Mouse (Mus musculus) stomach, embryonic 14.5 days (tissue): Measurements from ENCODE around the gene Timm10b. TPM values are rescaled to one million over a fixed set of nuclear protein-coding genes. Genes with fewer than 3 reads are reported as not detected.

Experiments
- ATAC-seq: fragments of 200-750 bp; cut with Nextera tagmentation; 2 replicates; pipeline ENCODE4 v1.8.0; 2017; ENCODE audit warnings: low read depth, moderate TSS enrichment; ENCODE audit not compliant: insufficient number of reproducible peaks, insufficient read depth, low FRiP score
- H3K27ac ChIP-seq: fragments of 300-500 bp; sonication (generic); 2 replicates; pipeline ENCODE4 v1.5.1; 2014; ENCODE audit warnings: mild to moderate bottlenecking, low read length, moderate library complexity, mixed read lengths
- H3K27me3 ChIP-seq: fragments of 300-500 bp; sonication (generic); 2 replicates; pipeline ENCODE4 v1.6.1; 2014; ENCODE audit warnings: low read length, control low read depth, mixed read lengths; ENCODE audit not compliant: control insufficient read depth, insufficient read depth
- H3K36me3 ChIP-seq: fragments of 300-500 bp; sonication (generic); 2 replicates; pipeline ENCODE4 v1.6.1; 2014; ENCODE audit warnings: mild to moderate bottlenecking, control low read depth, low read length, moderate library complexity, mixed read lengths; ENCODE audit not compliant: control insufficient read depth, insufficient read depth
- H3K4me1 ChIP-seq: fragments of 300-500 bp; sonication (generic); 2 replicates; pipeline ENCODE4 v1.6.1; 2014; ENCODE audit warnings: low read length, control low read depth, mixed read lengths; ENCODE audit not compliant: control insufficient read depth, insufficient read depth
- H3K4me2 ChIP-seq: fragments of 300-500 bp; sonication (generic); replicated peaks from 2 replicates; pipeline ENCODE4 v1.6.1; 2014; ENCODE audit warnings: low read depth, low read length, control low read depth
- H3K4me3 ChIP-seq: fragments of 300-500 bp; sonication (generic); 2 replicates; pipeline ENCODE4 v1.5.1; 2014; ENCODE audit warnings: low read depth, low read length, control low read depth
- H3K9ac ChIP-seq: fragments of 300-500 bp; sonication (generic); replicated peaks from 2 replicates; pipeline ENCODE4 v1.6.1; 2014; ENCODE audit warnings: low read depth, mild to moderate bottlenecking, control low read depth, low read length, moderate library complexity, mixed read lengths
- H3K9me3 ChIP-seq: fragments of 300-500 bp; sonication (generic); 2 replicates; pipeline ENCODE4 v1.6.1; 2016; ENCODE audit warnings: low read depth, low read length, control low read depth; ENCODE audit not compliant: control insufficient read depth
- whole genome bisulfite sequencing: fragments of 180-500 bp; shearing (Covaris S2); extraction: QIAGEN DNeasy Blood & Tissue Kit; methylation state at CpG from one replicate; pipeline ENCODE4 v1.1.7; 2014; 5-methylcytosine and 5-hydroxymethylcytosine counted together
- polyA plus RNA-seq: library from polyadenylated mRNA; unstranded; fragments of >200 nt; fragmentation: Nextera tagmentation; extraction: Ambion mirVana; gene quantifications from 2 replicates; pipeline ENCODE4 v1.2.1, GENCODE M21; 2014

Timm10b gene
- polyA plus RNA-seq, 1 experiment from 2014 or later = 203 TPM

DNA sequence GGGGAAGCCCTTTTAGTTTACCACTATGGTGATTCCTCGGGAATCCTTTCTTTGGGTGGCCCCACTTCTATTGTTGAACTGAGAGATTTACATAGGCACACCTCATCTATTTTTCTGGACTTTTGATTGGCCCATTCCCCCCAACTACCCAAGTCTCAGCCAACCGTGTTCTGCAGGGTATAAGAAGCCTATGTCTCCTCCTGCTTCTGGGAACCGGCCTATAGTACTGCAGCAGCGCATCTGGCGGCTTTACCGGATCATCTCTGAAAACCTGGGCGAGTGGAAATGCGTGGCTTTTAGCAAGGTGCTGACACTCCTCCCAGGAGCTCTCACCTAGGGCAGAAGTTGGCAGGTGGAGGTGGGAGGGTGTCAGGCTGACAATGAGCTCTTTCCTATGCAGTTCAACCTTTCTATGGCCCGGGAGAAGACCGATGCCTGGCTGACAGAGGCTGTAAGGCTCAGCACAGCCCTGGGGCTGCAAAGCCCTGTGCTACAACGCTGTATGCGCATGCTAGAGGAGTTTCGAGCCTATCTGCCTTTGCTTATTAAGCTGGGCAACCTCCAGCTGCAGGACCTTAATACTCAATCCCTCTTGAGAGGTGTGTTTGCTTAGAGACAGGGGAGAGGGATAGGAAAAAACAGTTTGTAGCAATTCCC is 45.8 kb downstream of the Timm10b start:
- Histone ChIP-seq H3K4me1 (no peaks in the 10 kb centered on the region), H3K4me2 (0 out of 2 replicates have a peak overlapping the region, but pooled peaks have one; percentile 5), H3K9ac (no peak overlapping the region), H3K27me3 (no peaks in the 10 kb centered on the region), H3K4me3 (no peak overlapping the region), H3K36me3 (no peaks in the 10 kb centered on the region), H3K9me3 (no peaks in the 10 kb centered on the region), H3K27ac (no peak overlapping the region)
- WGBS = 8% methylated on average over 13 of the region's 13 CpGs
- peak; percentile 71 for ATAC-seq

DNA sequence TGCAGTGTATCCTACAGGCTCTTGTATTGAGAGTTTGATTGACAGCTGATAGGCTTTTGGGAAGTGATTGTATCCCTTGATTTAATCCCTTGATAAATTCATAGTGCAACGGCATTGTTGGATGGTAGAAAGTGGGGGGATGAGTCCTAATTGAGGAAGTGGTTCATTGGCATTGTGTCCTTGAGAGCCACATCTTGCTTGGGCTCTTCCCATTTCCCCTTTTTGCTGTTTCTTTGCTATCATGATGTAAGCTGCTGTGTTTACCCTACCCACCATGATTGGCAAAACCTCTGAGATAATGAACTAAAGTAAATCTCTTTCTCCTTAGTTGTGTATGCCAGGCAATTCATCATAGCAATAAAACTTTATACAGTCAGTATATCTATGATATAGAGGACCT is 51.0 kb downstream of the Timm10b start:
- no peak overlapping the region for H3K4me3 ChIP-seq
- H3K27ac ChIP-seq = no peak overlapping the region
- no peak overlapping the region for H3K9ac ChIP-seq
- H3K4me2 ChIP-seq = no peak overlapping the region
- no peaks in the 10 kb centered on the region for H3K4me1 ChIP-seq
- no peaks in the 10 kb centered on the region for H3K27me3 ChIP-seq
- no peaks in the 10 kb centered on the region for H3K36me3 ChIP-seq
- no peaks in the 10 kb centered on the region for H3K9me3 ChIP-seq
- ATAC-seq = no peak
- 81% methylated on average over 1 of the region's 1 CpGs for WGBS

Other genes with a start within 250 kb of the Timm10b start
- 40.3 and 41.1 TPM in 2 replicates for gene Fam160a2, start 240.0 kb upstream of the Timm10b start, polyA plus RNA-seq
- gene Cnga4, start 235.5 kb upstream of the Timm10b start, polyA plus RNA-seq = not detected in 2 replicates
- gene Cckbr, start 214.3 kb upstream of the Timm10b start, polyA plus RNA-seq = 0.85 and 0.87 TPM in 2 replicates
- gene Cavin3, start 157.8 kb upstream of the Timm10b start, polyA plus RNA-seq = 113 and 121 TPM in 2 replicates
- gene Smpd1, start 85.7 kb upstream of the Timm10b start, polyA plus RNA-seq = 40.4 and 40.6 TPM in 2 replicates
- 41.8 and 47.2 TPM in 2 replicates for gene Apbb1, start 58.4 kb upstream of the Timm10b start, polyA plus RNA-seq
- gene Hpx, start 39.9 kb upstream of the Timm10b start, polyA plus RNA-seq = 0.38 and 0.46 TPM in 2 replicates
- gene Trim3, start 6.5 kb upstream of the Timm10b start, polyA plus RNA-seq = 28.8 and 29.1 TPM in 2 replicates
- 88.9 and 94.0 TPM in 2 replicates for gene Arfip2, start 360 bp downstream of the Timm10b start, polyA plus RNA-seq
- gene Gm45799, start 496 bp downstream of the Timm10b start, polyA plus RNA-seq = 24.1 and 35.7 TPM in 2 replicates
- gene Dnhd1, start 10.8 kb downstream of the Timm10b start, polyA plus RNA-seq = 1.5 and 2.0 TPM in 2 replicates
- gene Ilk, start 96.5 kb downstream of the Timm10b start, polyA plus RNA-seq = 373 and 394 TPM in 2 replicates
- 39.0 and 40.2 TPM in 2 replicates for gene Rrp8, start 97.3 kb downstream of the Timm10b start, polyA plus RNA-seq
- 133 and 135 TPM in 2 replicates for gene Taf10, start 104.3 kb downstream of the Timm10b start, polyA plus RNA-seq
- 79.9 and 80.2 TPM in 2 replicates for gene Tpp1, start 112.2 kb downstream of the Timm10b start, polyA plus RNA-seq
- 18.7 and 20.5 TPM in 2 replicates for gene Dchs1, start 147.6 kb downstream of the Timm10b start, polyA plus RNA-seq
- gene Mrpl17, start 171.0 kb downstream of the Timm10b start, polyA plus RNA-seq = 349 TPM in 2 replicates